Mouse (Mus musculus) left cerebral cortex, adult 9 months (tissue): ENCODE data around the gene Ggt1.
A peak's percentile ranks its signal among the peaks of the same experiment; 100 is the strongest.

Experiments
- DNase-seq, 2 experiments: peaks; one replicate each; pipeline ENCODE4 v3.0.0; 2022; ENCODE audit warnings: low spot score in 2 of 2

The Ggt1 gene

GRCm38 (mm10) chr10:75633048-75633447 lies 71.6 kb downstream of the Ggt1 start:
- no peak for DNase-seq

- no peak for DNase-seq
Observed at GRCm38 (mm10) chr10:75633576-75634139, 72.3 kb downstream of the Ggt1 start.

- no peak for DNase-seq
Observed at GRCm38 (mm10) chr10:75634610-75635009, 73.2 kb downstream of the Ggt1 start.

GRCm38 (mm10) chr10:75635019-75635692 lies 73.8 kb downstream of the Ggt1 start:
- DNase-seq = no peak

- DNase-seq = peak in 1 of 2 experiments; percentile 88
Observed at GRCm38 (mm10) chr10:75635693-75636055, 74.3 kb downstream of the Ggt1 start.
